Mouse (Mus musculus) T-cell, adult 2 months (primary cell): Measurements from ENCODE around the gene Clnk.

Experiments used
- DNase-seq: peaks from one replicate; pipeline ENCODE4 v3.0.0; 2022; ENCODE audit warnings: low spot score

Clnk gene

DNA sequence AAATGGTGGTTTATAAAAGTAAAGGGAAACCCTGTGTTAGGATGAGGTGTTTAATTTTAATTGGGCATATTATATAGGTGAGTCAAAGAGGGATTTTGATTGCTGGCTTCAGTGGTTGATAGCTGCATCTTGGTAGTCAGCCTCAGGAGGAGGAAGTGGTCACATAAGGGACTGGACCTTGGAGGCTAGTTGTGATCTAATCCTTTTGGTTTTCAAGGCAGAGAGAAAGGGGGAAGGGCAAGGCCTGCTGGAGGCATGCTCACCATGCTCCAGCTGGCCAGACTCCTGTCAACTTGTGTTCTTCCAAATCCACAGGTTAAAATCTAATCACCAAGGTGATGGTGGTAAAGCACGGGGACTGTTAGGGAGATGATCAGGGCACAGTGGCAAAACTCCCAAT, 19.0 kb downstream of the Clnk start:
- DNase-seq, result no peak

DNA sequence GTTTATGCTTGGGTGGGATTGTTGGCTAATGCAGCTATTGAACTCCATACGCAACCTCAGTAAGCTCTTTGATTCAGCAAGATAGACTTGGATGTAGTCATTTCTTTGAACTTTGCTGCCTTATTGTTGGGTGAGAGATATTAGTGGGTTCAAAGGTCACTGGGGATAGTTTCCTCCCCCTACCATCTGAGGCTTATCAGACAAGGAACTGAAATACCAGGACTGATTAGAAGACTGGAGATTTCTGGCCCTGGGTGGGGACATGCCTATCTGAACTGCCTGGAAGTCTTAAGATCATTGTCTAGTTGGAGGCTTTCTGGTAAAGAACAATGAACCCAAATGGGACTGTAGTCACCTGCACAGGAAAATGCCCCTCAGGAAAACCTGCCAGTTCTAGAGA, 26.4 kb downstream of the Clnk start:
- no peak for DNase-seq

DNA sequence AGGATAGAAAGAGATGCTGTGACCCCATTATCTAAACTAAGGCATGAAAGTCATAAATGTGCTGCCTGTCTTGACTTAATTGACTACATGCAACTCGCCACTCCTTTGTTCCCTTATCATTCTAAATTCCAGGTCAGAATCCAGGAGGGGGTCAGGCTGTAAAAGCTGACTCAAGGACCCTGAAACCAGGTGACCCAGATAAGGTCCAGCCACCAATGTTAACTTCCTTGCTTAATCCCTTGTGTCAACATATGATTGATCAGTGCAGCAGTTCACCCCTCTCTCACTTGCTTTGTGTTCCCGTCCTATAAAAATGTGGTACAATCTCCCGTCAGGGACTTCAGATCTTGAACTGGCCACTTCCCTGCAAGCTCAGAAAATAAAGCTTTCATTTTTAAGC, 31.1 kb downstream of the Clnk start:
- DNase-seq, result no peak

DNA sequence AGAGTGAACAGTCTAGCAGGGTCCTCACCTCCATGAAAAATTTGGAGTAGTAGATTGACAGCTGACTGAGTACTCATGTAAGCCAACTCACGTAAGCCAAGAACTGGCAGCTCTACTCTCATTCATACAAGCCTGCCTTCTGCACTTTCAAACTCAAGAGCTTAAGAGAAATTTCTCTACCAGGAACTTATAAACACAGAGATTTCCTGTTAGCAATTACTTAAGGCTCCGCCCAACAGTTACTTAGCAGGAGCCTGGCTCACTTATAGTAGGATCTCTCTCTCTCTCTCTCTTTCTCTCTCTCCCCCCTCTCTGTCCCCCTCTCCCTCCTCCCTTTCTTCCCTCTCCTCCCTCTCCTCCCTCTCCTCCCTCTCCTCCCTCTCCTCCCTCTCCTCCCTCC, 32.3 kb downstream of the Clnk start:
- no peak for DNase-seq

DNA sequence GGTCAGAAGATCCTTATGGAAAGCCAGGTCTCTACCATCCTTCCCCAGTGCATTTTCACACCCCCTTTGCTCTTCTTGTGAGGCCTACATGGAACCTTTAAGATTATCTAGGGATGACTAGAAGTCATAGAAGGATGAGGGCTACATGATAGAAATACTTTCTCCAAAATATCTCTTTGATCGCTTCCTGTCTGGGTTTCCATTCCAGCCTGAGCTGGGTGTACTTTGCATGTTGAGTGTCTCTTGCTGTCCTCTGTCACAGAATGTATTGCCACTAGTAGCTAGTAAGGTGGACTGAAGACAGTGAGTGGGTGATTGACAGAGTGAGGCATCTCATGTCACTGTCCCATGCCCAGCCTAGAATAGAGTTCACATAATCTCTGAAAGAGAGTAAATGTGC, 36.6 kb downstream of the Clnk start:
- no peak for DNase-seq

DNA sequence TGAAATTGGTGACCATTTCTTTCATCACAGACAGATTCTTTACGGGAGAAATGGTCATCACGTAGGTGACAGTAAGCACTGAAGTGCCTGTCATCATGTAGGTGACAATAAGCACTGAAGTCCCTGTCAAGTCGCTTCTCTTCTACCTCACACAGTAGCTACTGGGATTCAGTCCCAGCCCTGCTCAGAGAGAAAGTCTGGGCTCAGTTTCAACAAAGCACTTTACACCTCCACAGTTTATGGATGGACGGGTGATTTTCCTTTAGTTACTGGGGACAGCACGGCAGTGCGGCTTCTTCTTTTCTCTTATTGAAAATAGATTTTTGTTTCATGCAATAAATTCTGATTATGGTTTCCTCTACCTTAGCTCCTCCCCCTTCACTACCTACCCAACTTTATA, 49.3 kb downstream of the Clnk start:
- no peak for DNase-seq

DNA sequence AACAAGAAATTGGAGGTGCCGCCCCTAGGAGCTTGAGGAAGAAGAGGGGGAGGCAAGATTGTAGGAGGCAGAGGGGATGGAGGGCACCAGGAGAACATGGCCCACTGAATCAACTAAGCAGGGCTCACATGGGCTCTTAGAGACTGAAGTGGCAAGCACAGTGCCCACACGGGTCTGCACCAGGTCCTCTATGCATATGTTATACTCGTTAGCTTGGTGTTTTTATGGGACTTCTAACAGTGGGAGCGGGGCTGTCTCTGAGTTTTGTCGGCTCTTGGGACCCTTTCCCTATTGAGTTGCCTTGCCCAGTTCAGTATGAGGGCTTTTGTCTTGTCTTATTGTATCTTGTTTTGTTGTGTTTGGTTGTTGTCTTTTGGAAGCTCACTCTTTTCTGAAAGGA, 50.0 kb downstream of the Clnk start:
- no peak for DNase-seq

DNA sequence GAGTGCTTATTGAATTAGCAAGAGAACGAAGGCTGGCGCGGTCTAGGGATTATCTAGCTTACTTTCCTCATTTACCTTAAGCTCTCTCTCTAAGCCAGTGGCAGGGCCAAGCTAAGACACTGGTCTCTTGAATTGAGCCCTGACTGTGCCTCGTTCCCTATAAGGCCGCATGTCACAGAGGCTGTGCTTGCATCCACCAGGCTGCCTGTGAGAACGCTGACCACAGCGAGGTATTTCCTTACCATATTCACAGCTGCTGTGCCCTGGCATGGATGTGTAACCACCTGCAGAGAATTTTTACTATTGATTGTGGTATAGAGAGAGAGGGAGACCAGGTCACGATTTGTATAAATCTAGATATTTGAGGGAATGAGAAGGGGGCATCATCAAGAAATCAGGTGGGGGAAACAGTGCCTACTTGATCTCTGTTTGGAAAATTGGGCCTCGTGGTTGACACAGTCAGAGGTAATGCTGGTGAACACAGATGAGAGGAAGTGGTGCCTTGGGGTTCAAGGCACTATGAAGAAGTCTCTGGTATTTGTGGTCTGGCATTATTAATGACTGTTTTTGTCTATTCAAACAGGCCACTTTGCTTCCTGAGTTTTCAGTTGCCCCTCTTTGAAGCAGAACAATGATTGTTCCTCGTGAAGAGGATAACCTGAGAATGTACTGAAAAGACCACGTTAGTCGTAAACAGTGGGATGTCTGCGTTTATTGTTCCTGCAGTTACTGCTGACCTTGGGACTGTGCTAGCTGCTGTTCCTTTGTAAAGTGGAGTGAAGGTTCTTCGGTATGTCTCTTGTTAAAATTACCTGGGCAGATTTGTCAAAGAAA, 52.3 kb downstream of the Clnk start:
- no peak for DNase-seq

DNA sequence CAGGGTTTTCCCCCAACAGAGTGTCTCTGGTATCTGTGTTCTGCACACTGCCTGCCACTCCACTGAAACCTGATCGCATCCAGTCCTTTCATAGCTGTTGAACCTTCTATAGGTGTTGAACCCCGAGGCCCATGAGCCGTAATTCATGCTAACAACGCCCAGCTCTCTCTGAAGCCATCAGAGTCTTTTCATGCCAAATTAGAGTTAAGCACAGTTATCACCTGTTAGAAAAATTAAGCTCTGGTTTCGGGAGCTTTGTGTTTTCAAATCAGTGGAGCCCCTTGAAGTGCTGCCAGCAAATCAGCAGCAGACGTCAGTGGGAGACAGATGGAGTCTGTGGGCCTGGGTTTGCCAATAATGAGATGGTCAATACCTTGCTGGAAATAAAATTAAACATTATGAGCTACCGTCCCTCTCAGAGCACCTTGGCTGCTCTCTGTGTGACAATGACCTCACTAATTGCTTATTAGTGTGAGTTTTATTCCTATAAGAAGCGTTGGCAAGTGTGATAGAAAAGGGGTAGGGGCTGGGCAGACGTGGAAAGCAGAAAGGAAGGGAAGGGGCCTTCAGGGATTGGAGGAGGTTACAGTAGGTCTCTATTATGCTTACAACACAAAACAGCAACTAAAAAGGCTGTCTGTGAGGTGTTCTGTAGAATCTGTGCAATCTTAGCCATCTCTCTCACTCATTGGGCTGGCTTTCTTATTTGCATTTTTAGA, 63.1 kb downstream of the Clnk start:
- no peak for DNase-seq

DNA sequence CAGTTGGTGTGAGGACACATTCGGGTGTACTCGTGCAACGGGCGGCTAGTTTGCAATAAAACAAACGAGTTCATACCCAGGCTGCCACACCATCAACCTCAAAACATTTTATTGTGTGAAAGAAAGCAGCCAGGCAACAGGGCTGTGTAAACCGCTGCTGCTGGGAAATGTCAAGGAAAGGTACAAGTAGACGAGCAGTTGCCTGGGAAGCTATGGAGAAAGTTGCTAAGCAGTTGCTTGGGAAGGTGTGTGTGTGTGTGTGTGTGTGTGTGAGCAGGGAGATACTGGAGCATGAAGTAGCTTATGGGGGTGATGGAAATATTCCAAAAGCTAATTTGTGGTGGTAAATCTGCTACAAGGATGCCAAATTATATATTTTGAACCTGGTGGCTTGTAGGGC, 63.7 kb downstream of the Clnk start:
- no peak for DNase-seq

DNA sequence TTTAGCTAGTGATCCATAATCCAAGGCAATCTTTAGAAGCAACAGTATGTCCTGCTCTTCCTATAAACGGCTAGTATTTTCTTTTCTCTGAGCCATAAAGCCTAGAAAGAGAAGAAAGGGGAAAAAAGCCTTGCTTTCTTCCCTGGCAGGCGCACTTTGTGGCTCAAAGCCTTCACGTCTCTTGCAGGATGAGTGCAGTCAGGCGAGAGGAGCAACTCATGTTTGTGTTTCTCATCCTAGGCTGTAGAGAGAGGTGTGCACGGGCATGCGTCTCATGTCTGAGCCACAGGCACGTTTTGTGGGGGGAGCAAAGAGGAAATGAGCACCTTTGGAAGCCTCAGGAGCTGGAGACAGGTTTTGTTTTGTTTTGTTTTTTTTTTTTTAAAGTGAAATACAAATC, 64.2 kb downstream of the Clnk start:
- no peak for DNase-seq

DNA sequence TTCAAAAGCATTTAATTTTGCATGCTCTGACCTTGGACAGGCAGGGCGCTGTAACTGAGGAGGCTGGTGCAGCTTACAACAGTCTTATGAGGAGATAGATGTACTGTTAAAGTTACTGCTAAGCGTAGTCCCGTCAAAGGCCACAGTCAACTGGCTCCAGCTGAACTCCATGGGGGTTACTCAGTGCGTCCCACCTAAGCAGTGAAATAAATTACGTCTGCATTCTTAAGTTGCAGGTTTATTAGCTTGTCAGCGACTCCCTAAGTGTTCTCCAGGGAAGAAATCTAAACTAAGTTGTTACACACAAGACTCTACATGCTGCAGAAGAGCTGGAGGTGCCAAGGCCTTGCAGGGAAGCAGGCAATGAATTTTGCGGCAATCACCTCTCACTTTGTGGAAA, 77.7 kb downstream of the Clnk start:
- no peak for DNase-seq

DNA sequence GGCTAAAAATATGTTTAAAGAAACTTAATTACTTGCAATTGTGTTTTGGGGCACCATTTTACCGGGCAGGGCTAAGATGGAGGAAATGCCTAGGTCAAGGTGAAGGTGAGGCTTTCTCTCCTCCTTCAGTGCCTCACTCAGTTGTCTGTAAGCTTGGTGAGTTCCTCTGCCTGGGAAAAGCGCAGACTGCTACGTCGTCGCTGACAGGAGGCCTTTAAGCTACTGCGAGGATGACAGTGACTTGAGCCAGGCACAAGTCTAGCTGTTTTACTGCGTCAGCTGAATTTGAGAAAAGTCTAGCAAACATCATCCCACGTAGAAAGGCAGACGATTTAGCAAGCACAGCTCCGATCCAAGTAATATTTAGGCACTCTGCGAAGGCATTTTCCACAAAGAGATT, 81.5 kb downstream of the Clnk start:
- no peak for DNase-seq

DNA sequence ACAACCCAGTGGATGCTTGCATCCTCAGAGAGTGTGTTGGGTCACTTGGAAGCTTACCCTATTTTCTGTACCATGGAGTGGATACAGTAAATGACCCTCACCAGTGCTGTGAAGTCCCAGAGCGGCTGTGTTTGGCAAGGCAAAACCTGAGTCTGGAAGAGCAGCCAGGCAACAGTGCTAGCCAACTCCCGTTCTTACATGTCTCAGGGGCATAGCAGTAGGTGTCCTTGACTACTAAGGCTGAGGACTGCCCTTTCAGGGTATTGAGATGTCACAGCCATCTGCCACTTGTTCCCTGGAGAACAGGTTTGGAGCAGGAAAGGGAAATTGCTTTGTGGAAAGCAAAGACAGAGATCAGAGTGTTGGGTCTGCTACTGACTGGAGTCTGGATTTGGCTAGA, 85.5 kb downstream of the Clnk start:
- no peak for DNase-seq

DNA sequence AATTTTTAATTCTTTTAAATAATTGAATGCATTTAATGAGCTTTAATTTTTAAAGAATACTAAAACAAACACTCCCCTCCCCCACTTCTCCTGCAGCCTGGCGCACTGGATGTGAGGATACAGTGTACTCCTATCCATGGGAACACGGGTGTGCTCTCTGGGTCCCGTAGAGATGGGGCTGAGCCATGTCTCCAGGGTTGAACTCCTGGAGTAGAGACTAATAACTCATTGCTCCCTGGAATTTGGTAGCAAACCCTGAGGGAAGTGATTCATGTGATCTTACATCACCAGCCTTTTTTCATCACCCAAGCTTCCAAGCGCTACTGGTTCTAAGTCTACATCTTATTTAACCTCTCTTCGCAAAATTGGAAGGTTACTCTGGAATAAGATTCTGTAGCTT, 87.8 kb downstream of the Clnk start:
- no peak for DNase-seq

DNA sequence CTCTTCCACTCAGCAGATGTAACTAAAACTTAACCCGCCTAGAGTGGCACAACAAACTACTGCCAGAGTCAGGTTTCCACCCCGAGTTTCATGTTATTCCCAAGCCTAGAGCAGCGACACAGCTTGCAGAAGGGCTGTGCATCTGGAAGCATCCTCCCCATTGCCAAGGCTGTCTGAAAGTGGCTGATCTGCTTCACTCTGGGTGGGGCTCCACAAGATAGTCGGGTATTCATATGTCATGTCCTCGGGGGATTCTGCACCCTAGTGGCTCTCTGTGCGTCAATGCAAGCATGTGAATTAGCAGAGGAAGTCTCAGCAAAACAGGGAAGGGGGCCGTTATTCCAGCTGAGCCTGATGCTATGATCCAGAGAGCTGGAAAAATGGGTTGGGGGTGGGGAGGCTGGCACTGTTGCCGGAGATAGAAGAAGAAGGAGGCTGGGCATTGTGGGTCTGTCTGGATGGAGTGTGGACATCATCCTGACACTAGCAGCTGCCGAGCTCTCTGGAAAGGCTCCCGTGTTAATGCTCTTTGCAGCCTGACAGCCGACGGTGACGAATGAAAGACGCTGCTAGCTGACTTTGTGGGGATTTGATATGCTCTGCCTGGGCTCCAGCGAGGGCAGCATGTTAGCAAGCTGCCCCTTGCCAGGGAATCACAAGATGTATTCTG, 88.6 kb downstream of the Clnk start:
- no peak for DNase-seq

DNA sequence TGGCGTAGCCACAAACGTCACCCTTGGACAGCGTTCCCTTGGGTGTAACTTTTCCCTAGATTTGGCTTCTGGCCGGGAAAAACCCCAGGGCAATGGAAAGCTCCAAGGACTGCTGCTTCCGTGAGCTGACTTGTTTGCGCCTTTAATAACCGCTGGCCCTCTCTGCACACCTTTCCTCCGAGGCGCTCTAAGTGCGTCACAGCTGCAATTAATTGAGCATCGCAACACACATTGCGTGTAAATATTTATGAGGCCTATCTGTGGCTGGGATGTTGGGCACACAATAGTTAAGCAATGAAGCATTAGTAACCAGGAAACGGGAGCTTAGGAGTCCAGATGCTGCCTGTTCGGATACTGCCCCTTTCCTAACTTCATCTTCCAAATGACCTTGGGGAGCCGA, 90.5 kb downstream of the Clnk start:
- no peak for DNase-seq

DNA sequence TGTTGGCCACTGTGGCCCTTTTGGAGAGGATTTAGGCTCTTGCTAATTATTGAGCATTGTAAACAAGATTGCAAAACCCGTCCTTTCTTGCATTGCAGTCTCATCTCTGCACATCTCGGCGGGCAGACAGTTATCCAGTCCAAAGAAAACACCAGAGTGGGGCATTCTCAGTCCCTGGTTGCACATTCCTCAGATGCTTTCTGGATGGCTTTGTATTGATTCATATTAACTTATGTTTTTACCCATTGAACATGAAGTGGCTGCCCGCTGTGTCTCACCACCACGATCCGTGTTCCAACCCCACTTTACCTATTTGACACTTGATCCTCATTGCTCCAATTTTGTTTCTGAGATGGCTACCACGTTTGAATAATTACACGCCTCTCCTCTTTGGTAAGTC, 90.9 kb downstream of the Clnk start:
- no peak for DNase-seq

DNA sequence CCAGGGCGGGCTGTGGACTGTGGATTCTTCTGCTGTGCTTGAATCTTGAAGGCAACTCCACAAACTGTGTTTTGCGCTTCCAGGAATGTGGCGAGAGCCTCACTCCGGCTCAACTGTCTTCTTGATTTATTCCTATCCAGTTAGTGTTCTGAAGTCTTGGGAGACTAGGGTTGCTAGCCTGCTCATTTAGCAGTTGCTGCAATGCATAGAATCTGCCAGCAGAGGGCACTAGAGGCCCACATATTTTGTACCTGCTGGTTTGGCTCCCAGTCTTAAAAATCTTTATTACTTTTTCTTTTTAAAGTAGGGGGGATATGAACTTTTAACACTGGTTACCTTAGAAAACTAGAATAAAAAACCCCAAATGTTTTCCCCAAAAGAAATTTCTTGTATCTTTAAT, 94.8 kb downstream of the Clnk start:
- peak; percentile 13 for DNase-seq

DNA sequence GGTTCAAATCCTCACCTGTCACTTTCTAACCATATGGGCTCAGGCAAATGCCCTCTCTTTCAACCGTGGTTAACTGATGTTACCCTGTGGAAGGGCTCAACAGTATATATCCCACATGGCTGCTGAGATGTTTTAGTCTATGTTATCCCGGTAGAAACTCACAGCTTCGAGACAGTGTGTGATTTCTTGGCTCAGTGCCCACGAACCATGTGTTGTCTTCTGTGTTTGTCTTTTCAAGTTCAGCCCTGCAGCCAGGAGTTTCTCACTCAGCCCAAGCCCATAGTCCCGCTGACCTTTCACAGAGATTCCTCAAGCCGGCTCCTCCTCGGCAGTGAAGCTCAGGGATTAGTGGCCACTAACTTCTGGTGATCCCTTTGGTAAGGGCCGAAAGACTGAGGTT, 96.0 kb downstream of the Clnk start:
- DNase-seq, result no peak

DNA sequence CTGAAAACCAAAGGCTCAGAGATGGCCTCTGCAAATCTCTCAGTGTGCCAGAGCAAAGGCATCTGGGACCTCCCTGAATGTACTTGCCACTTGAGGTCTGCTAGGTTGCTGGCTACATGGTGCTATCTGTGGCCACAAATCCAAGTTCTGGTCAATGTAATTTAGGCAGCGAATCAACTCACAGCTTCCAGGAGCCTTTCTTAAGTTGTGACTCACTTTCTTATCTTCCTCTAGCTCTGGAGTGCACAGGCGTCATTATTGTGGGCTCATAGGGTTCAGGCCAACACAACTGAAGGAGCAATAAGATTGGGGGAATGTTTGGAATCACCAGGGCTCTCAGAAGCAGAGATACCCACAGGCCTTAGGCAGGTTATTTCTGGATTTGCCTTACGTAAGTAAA, 96.6 kb downstream of the Clnk start:
- no peak for DNase-seq

DNA sequence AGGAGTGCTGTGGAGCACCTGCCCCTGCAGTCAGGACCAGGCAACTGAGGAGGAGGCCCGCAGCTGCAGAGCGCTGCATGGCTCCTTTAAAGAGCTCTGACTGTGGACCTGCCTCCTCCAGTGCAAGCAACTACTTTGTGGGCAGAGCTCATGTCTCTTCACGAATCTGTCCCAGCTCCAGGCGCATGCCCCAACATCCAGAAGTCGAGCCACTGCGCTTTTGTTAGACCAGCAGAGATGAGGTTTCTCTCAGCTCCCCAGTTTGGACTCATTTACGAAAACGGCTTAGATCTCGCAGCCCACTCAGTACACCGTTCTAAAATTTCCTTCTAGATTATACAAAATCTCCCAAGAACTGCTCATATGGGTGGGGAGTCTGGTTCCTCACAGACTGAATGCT, 101.1 kb downstream of the Clnk start:
- no peak for DNase-seq

DNA sequence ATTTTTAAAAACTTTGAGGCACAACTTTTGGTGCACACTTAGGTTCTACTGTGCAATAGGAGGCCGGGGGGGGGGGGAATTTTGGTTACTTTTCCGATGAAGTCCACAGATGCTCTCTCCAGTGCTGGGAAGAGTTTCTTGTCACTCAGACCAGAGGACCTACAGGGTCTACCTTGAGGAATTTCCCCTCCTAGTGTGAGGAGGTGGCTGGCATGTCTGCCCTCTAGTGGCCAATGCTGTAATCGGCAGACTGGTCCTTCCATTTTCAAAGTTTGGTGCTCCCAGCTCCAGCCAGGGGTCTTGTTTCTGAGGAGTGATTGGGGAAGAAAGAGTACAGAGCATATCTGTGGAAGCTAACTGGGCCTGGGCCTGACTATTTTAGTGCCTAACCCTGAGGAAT, 121.7 kb downstream of the Clnk start:
- DNase-seq, result no peak
